Mouse (Mus musculus): ENCODE results near the gene Ptpn20.

- TF ChIP-seq POLR2A (IDR thresholded peaks at IDR 0.05; ENCODE audit: low read depth, low read length), result no peak
- no peak for TF ChIP-seq CTCF (IDR thresholded peaks at IDR 0.05; ENCODE audit: borderline replicate concordance, insufficient read depth, low read length)
Observed at GRCm38 (mm10) chr14:33677996-33678395, 89.0 kb downstream of the Ptpn20 start.

All from embryonic fibroblast, embryonic 13.5 days (primary cell).